Mouse (Mus musculus) kidney, postnatal 0 days (tissue): Measurements from ENCODE around the gene Wdr89. TPM values are rescaled to one million over a fixed set of nuclear protein-coding genes. Genes with fewer than 3 reads are reported as not detected.
A peak's percentile ranks its signal among the peaks of the same experiment; 100 is the strongest.

Experiments
- ATAC-seq: fragments of 200-750 bp; cut with Nextera tagmentation; replicated peaks from 2 replicates; pipeline ENCODE4 v1.8.0; 2017; ENCODE audit warnings: low read depth, moderate number of reproducible peaks, moderate TSS enrichment, moderate library complexity; ENCODE audit not compliant: low FRiP score
- DNase-seq: peaks from one replicate; pipeline ENCODE4 v3.0.0-alpha.2; 2016; ENCODE audit warnings: low spot score
- H3K27ac ChIP-seq: fragments of 300-500 bp; sonication (generic); 2 replicates; pipeline ENCODE4 v1.5.1; 2014; ENCODE audit warnings: mild to moderate bottlenecking
- H3K27me3 ChIP-seq: fragments of 300-500 bp; sonication (generic); 2 replicates; pipeline ENCODE4 v1.6.1; 2014; ENCODE audit warnings: low read length, mixed read lengths; ENCODE audit not compliant: insufficient read depth
- H3K36me3 ChIP-seq: fragments of 300-500 bp; sonication (generic); 2 replicates; pipeline ENCODE4 v1.6.1; 2014; ENCODE audit warnings: low read length, mixed read lengths; ENCODE audit not compliant: insufficient read depth
- H3K4me1 ChIP-seq: fragments of 300-500 bp; sonication (generic); replicated peaks from 2 replicates; pipeline ENCODE4 v1.6.1; 2014; ENCODE audit warnings: antibody characterized with exemption, low read length, mixed read lengths; ENCODE audit not compliant: insufficient read depth
- H3K4me2 ChIP-seq: fragments of 300-500 bp; sonication (generic); 2 replicates; pipeline ENCODE4 v1.6.1; 2014; ENCODE audit warnings: mild to moderate bottlenecking, low read length, moderate library complexity, mixed read lengths
- H3K4me3 ChIP-seq: fragments of 300-500 bp; sonication (generic); replicated peaks from 2 replicates; pipeline ENCODE4 v1.5.1; 2014; ENCODE audit warnings: low read depth, low read length
- H3K9ac ChIP-seq: fragments of 300-500 bp; sonication (generic); 2 replicates; pipeline ENCODE4 v1.6.1; 2014; ENCODE audit warnings: low read depth, low read length
- H3K9me3 ChIP-seq: fragments of 300-500 bp; sonication (generic); replicated peaks from 2 replicates; pipeline ENCODE4 v1.6.1; 2016; ENCODE audit warnings: low read length, inconsistent platforms, mixed read lengths
- CTCF ChIP-seq: IDR thresholded peaks from 2 replicates; pipeline ENCODE4 v1.5.1; 2016; ENCODE audit warnings: antibody characterized with exemption, low read depth, mild to moderate bottlenecking, moderate library complexity
- WGBS: fragments of 180-500 bp; shearing (Covaris S2); extraction: QIAGEN DNeasy Blood & Tissue Kit; methylation state at CpG from one replicate; pipeline ENCODE4 v1.1.7; 2014; 5-methylcytosine and 5-hydroxymethylcytosine counted together
- polyA plus RNA-seq: library from polyadenylated mRNA; unstranded; fragments of >200 nt; fragmentation: Nextera tagmentation; extraction: Ambion mirVana; gene quantifications from 2 replicates; pipeline ENCODE4 v1.2.1, GENCODE M21; 2015

Wdr89 gene
- polyA plus RNA-seq, 1 experiment from 2014 or later, result 9.9 TPM

DNA sequence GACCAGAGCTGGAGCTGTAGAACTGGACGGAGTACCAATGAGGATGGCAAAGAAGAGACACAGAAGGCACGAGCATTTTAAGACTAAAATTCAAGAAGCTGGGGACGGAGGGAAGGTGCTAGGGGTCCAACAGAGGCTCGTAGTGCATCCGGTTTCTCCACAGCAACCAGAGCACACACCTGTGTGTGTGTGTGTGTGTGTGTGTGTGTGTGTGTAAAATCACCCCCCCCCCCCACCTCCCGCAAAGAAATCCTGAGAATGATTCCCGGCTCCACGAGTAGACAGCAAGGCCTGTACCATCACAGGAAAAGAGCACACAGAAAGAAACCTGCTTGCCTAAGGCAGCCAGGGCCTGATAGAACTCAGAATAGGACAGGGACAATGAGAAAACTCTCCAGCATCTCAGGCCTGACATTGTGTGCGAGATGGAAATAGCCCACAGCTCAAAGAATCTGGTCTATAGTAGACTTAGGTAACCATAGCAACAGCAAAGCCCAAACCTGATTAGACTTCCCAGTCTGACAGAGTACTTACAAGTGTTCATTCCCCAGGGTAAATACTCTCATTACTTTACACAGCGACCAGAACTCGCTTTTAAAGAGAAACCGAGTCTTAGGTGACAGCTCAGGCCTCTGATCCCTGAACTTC is 20.2 kb downstream of the Wdr89 start:
- Histone ChIP-seq H3K4me3 (no peak overlapping the region), H3K27ac (no peak overlapping the region), H3K27me3 (no peaks in the 10 kb centered on the region), H3K9me3 (no peaks in the 10 kb centered on the region), H3K36me3 (no peaks in the 10 kb centered on the region), H3K9ac (no peak overlapping the region), H3K4me2 (no peak overlapping the region), H3K4me1 (no peaks in the 10 kb centered on the region)
- TF ChIP-seq CTCF, result no peak
- WGBS, result 87% methylated on average over 12 of the region's 12 CpGs
- DNase-seq (no peak), ATAC-seq (no peak)

DNA sequence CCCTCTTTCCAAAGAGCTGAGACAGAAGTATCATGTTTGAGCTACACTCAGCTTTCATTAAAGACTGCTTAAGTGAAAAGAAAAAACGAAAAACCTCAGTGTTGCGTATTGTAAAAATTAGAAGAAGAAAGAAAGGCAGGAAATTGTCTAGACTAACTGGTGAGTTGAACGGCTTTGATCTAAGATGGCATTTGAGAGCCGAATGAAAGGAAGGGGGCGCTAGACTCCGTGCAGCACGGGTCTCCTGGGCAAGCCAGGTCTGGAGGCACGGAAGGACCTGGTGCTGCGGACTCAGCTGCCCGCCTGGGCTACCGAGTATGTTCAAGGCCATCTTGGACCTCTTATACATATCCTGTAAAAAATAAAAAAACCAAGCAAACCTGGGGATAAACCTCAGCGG is 21.1 kb downstream of the Wdr89 start:
- Histone ChIP-seq H3K27ac (no peak overlapping the region), H3K9me3 (no peaks in the 10 kb centered on the region), H3K4me3 (no peak overlapping the region), H3K36me3 (no peaks in the 10 kb centered on the region), H3K9ac (no peak overlapping the region), H3K27me3 (no peaks in the 10 kb centered on the region), H3K4me1 (no peaks in the 10 kb centered on the region), H3K4me2 (no peak overlapping the region)
- ATAC-seq, result no peak
- peak; percentile 23; the same call in 1 of the 2 replicates for TF ChIP-seq CTCF
- DNase-seq, result no peak
- WGBS, result 56% methylated on average over 12 of the region's 12 CpGs

DNA sequence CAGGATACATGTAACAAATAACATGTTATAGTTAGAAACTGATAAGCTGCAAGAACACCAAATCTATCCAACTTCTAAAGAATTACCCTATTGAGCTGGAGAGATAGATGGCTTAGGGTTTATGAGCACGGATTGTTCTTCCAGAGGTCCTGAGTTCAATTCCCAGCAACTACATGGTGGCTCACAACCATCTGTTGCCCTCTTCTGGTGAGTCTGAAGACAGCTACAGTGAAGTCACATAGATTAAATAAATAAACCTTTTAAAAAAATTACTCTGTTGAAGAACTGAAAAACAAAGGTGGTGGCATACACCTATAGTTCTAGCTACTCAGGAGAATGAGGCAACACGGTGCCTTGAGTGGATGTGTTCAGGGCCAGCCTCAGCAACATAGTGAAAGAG is 21.7 kb downstream of the Wdr89 start:
- Histone ChIP-seq H3K27ac (no peak overlapping the region), H3K27me3 (no peaks in the 10 kb centered on the region), H3K4me2 (no peak overlapping the region), H3K4me3 (no peak overlapping the region), H3K9ac (no peak overlapping the region), H3K36me3 (no peaks in the 10 kb centered on the region), H3K9me3 (no peaks in the 10 kb centered on the region), H3K4me1 (no peaks in the 10 kb centered on the region)
- TF ChIP-seq CTCF, result peak; percentile 40
- 90% methylated on average over 2 of the region's 2 CpGs for WGBS
- ATAC-seq (no peak), DNase-seq (no peak)

DNA sequence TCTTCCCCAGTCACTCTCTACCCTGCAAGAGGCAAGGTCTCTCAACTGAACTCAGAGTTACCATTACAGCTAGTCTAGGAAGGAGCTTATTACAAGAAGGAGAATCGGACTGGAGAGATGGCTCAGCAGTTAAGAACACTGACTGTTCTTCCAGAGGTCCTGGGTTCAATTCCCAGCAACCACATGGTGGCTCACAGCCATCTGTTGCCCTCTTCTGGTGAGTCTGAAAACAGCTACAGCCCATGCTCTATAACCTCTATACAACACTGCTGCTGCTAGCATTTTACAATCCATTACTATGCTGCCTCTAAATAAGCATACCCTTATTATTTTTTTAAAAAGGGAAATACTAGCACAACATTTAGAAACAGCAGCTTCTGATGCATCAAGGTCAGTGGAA is 23.6 kb downstream of the Wdr89 start:
- Histone ChIP-seq H3K27me3 (no peaks in the 10 kb centered on the region), H3K9ac (no peak overlapping the region), H3K4me3 (no peak overlapping the region), H3K9me3 (no peaks in the 10 kb centered on the region), H3K4me2 (no peak overlapping the region), H3K36me3 (no peaks in the 10 kb centered on the region), H3K27ac (no peak overlapping the region), H3K4me1 (no peaks in the 10 kb centered on the region)
- ATAC-seq (no peak), DNase-seq (no peak)
- peak; percentile 49 for TF ChIP-seq CTCF
- WGBS, result 90% methylated on average over 1 of the region's 1 CpGs

DNA sequence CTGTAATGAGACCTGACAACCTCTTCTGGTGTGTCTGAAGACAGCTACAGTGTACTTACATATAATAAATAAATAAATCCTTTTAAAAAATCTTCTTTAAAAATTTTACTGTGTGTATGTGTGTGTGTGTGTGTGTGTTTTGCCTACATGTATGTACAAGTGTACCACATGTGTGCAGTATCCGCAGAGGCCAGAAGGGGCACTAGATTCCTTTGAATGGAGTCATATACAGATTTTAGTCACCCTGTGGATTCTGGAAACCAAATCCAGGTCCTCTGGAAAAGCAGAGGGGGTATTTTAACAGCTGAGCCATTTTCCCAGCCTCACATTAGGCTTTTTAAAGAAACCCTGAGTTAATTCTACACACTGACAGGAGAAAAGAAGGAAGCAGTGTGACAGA is 27.6 kb downstream of the Wdr89 start:
- no peaks in the 10 kb centered on the region for H3K9me3 ChIP-seq
- DNase-seq, result no peak
- H3K27ac ChIP-seq, result no peak overlapping the region
- H3K36me3 ChIP-seq, result no peaks in the 10 kb centered on the region
- no peaks in the 10 kb centered on the region for H3K4me1 ChIP-seq
- peak; percentile 20; the same call in 1 of the 2 replicates for TF ChIP-seq CTCF
- H3K4me2 ChIP-seq, result no peak overlapping the region
- no peak for ATAC-seq
- H3K27me3 ChIP-seq, result no peaks in the 10 kb centered on the region
- H3K4me3 ChIP-seq, result no peak overlapping the region
- H3K9ac ChIP-seq, result no peak overlapping the region
- 97% methylated on average over 1 of the region's 1 CpGs for WGBS

DNA sequence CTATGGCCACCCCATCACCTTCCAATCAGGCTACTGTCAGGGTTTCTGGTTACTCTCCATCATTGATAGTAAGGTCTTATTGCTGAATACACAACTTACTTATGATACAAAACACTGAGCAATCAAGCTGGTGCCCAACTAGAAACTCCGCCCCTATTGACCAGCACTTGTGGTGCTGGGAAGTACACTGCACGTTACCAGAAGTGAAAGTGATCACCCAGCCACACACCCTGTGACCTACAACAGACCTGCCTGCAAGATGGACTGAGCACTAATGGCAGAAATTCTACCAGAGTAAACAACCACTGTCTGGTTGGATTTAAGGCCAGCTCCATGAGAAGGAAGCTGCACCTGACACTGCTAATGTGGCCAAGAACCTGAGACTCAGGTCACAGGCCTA is 31.0 kb downstream of the Wdr89 start:
- Histone ChIP-seq H3K36me3 (no peaks in the 10 kb centered on the region), H3K27me3 (no peaks in the 10 kb centered on the region), H3K4me1 (no peaks in the 10 kb centered on the region), H3K9ac (no peak overlapping the region), H3K4me3 (no peak overlapping the region), H3K9me3 (no peaks in the 10 kb centered on the region), H3K27ac (no peak overlapping the region), H3K4me2 (no peak overlapping the region)
- ATAC-seq (no peak), DNase-seq (no peak)
- TF ChIP-seq CTCF, result no peak
- WGBS, result 81% methylated on average over 2 of the region's 2 CpGs

DNA sequence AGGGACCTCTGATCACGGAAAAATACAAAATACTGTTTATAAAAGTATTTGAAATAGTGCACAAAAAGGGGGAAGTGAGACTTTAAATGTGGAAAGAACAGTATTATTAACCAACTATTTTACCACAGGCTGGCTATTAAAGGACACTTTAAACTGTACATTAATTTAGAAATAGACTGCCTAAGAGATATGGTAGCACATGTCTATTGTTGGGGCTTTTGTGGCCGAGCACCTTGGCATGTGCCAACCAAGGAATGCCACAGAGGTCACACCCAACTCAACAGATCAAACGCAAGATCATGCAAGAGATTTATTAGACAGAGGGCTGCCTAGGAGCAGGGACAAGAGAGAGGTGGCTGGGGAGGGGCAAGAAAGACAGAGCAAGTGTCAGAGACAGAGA is 32.2 kb downstream of the Wdr89 start:
- Histone ChIP-seq H3K9ac (no peak overlapping the region), H3K9me3 (no peaks in the 10 kb centered on the region), H3K4me3 (no peak overlapping the region), H3K36me3 (no peaks in the 10 kb centered on the region), H3K4me2 (no peak overlapping the region), H3K4me1 (no peaks in the 10 kb centered on the region), H3K27me3 (no peaks in the 10 kb centered on the region), H3K27ac (no peak overlapping the region)
- no peak for ATAC-seq
- DNase-seq, result no peak
- WGBS, result 81% methylated on average over 3 of the region's 3 CpGs
- TF ChIP-seq CTCF, result no peak
